Mouse (Mus musculus) WW6 (cell line): ENCODE data around the gene Lingo2.

Source experiments
- DNase-seq: peaks from one replicate; pipeline ENCODE4 v3.0.0-alpha.2; 2013; ENCODE audit warnings: low read depth, low spot score

Lingo2 gene

DNA sequence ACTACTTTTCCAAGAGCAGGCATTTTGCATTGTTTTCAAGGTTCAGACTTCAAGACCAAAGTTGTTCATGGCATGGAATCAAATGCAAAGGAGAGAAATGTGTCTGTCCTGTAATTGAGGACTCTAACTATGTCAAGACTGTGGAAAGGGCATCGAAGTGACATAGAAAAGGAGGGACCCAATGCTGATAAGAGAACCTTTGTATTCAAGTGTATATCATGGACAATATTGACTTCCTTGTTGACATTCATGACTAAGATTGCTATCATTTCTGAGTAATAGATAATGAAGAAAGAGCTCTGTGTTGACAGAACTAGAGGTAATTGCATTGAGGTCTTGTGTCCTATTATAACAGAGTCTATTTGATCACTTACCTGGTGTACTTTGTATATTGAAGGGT, 390.6 kb downstream of the Lingo2 start:
- no peak for DNase-seq

DNA sequence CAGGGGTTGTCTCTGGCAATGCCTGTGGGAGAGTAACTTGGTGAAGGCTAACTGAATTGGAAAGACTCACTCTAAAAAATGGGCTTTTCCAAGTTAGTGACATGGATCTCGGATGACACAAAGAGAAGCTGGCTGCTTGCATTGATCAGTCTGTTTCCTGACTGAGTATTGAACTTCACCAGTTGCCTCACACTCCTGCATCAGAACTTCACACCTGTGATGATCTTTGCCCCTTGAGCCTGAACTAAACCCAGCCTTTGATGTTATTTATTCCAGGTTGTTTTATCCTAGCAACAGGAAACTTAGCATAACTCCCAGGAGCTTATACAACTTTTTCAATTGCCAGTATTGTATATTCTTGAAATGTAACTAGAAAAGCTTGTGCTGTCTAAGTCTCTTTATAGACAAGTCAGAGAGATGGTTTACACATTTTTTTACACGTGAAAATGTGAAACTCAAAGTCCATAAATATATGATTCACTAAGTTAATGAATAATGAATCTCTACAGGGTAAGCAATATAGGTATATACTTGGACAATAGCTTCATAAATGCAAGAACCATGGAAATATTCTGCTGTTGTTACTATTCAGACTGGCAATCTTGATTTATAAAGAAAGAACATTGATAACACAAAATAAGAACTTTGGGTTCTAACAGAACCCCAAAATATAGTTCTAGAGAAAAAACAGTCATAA, 410.7 kb downstream of the Lingo2 start:
- no peak for DNase-seq

DNA sequence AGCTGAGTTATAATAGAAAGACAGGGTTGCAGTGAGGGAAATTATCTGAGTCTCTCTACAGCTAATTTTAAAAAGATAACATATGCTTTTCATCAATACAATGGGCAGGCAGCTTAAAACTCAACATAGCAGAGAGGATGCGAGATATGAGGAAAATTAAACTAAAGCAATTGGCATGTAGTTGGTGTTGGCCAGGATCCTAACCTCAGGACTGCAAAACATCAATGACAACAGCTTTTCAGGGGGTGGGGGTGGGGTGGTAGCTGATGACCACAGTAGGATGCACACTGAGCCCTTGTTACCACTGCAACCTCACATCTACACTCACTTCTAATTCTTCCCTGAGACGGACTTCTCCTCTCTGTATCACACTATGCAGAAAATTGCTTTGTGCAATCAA, 417.7 kb downstream of the Lingo2 start:
- no peak for DNase-seq

DNA sequence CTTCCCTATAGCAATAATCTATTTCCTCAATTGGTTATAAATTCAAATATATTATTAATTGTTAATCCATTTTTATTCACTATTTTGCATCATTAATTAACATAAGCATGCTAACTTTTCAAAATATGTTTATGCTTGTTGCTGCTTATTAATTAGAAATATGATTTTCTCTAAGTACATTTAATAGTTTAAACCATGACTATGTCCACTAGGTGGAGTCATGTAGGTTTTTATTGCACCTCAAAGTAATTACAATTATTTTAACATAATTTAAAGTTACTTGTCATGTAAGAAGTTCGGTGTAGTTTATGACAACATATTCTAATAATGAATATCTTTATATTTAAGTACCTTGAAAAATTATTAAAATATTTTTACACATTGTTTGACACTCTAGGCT, 461.3 kb downstream of the Lingo2 start:
- no peak for DNase-seq

DNA sequence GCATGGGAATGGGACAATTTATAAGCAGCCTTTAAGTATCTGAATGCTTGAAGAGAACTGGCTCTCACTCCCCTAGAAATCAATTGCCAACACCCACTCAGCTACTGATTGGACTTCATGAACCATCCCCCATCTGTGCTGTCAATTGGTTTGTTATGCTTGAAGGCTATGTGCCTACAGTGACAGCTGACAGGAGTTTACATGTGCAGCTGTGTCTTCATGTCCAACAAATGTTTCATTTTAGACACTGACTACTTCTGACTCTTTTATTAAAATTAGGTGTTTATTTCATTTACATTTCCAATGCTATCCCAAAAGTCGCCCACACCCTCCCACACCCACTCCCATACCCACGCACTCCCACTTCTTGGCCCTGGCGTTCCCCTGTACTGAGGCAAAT, 516.3 kb downstream of the Lingo2 start:
- DNase-seq, result no peak

DNA sequence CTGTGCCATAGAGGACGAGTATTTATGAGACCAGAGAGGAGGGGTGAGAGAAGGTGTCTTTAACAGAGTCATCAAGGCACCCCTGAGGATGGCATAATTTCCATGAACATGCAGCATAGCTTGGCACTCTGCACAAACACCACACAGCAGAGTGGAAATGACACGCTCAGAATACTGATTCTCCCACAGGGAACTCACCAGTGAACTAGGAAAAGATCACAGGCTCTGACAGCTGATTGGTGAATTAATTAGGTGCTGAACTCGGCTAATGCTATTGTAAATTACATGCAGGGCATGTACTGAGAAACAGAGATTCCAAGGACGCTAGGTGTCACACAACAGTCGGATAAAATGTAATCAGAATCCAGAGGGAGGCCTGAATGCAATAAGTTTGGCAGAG, 525.4 kb downstream of the Lingo2 start:
- DNase-seq, result no peak

DNA sequence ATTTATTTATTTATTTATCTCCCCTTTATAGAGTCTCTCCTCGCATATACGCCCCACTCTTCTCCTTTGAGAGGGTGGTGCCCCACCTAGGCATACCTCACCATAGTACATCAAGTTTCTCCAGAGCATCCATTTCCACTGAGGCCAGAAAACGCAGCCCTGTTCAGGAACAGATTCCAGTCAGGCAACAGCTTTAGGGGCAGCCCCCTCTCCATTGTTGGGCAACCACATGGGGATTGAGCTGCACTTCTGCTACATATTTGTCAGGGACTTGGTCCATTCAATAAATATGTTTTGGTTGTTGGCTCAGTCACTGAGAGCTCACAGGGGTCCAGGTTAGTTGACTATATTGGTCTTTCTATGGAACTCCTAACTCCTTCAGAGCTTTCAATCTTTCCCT, 544.2 kb downstream of the Lingo2 start:
- DNase-seq, result no peak

DNA sequence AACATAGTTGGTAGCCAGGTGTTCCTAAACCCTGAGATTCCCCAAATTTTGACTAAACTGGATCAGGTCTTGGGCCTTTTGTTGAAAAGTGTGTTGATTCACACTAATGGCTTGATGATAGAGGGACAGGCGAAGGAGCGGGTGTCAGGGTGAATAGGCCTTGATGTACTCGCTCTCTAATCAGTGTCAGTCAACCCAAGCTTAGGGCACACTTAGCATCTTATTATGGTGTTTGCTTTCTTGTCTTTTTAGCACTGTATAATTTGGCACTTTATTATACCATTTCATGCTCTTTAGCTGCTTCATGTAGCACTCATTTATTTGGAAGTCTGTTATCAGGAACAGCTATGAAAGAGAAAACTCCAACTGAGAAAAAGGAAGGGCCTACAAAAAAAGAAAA, 582.6 kb downstream of the Lingo2 start:
- DNase-seq, result no peak

DNA sequence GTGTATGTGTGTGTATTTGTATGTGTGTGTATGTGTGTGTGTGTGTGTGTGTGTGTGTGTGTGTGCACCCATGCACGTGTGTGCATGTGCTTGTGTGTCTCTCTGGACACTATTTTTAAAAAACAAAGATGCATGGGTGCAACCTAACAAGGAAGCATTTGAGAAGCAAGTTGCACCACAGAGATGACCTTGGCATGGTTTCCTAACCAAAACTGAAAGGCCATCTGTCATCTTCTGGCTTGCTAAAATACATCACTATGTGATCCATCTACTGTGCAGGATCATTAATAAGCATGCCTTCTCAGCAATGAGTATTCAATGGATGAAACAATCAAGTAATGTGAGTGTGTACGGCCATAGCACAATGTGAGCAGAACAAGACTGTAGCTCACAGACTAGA, 597.1 kb downstream of the Lingo2 start:
- DNase-seq, result no peak

DNA sequence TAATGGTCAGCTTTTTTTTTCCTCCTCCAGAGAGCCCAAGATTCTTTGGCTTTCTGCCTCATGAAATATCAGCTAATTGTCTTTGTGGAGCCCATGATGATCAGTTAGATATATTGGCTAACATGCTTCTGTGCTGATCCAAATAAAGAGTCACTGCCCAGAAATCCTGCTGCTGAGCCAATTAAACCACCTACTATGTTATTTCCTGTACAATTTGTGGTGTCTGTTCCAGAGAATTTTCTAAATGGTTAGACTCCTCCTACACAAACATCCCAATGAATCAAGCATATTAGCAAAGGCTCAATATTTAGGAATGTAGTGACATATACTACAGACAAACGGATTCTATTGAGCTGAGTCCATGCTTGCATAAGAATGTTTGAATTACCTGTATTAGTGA, 619.8 kb downstream of the Lingo2 start:
- no peak for DNase-seq

DNA sequence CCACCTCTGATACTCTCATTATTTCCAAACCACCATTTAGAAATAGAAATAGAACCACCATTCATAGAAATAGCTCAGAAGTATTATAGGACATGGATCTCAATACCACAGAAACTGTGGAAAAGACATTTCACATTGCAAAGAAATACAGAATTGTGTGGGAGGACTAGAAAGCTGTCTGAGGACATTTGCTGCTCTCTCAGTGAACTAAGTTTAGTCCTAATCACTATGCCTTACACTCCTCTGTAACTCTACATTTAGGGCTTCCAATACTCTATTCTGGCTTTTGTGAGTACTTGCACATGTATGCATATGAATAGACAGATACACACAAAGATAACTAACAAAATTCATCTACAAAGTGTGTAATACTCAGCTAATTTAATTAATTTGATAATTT, 625.9 kb downstream of the Lingo2 start:
- DNase-seq, result no peak

DNA sequence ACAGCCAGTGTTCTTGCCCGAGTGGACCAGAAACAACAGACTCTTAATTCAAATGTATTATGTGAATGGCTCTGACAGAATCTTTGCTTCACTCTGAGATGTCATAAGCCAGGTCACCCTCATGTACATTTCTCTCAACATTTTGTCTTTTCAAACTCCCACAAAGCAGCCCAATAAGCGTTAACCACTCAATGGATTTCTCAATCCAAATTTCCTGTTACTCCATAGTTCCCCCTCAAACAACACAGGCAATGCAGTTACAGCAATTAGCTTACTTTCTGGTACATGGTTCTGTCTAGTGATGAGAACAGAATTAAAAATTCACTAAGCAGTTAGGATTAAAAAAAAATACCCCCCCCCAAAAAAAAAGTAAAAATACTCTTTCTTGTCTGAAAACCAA, 638.5 kb downstream of the Lingo2 start:
- DNase-seq, result no peak

DNA sequence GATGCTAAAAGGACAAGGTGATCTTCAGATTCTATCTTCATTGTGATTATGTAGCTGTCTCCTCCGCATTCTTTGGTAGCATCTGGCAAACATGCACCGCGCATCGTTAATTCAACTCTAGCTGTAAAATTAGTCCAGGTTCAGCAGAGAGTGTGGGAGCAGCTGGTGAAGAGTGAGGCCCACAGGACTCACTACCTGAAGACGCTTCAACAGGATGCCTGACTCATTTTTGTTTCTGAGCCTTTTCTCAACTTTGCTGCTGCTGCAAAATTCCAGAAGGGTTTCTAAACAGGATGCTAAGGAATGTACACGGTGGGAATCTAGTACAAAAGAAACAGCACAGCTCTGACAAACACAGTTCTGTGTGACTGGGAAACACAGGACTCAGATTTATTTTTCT, 640.1 kb downstream of the Lingo2 start:
- no peak for DNase-seq

DNA sequence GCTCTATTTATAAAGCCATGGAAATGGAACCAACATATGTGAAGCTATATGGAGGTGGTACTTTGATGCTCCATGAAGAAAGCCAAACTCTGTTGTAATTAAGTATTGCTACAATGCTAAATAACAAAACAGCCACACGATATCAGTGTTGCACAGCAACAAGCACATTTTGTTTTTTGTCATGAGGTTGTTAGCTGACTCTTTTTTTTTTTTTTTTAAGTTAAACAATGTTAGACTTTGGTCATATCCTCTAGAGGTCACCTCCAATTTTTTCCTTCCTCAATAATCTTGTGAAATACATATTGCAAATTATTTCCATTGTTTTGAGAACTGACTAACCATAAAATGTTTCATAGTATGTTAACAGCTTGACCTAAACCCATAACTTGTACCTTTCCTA, 646.3 kb downstream of the Lingo2 start:
- DNase-seq, result no peak

DNA sequence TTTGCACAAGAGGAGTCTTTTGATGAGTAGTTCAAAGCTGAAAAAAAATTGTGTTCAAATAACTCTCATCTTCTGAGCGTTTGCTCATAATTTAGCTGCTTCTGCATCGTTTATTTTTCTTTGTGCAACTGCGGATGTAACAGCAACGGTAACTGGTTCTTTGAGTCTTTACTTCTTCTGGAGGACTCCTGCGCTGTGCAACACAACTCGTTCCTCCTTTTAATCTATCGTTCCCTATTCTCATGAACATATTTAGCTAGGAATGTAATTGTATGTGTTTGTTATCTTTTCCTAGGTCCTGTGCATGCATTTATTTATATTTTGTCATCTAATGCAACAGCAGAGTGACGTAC, 661.9 kb downstream of the Lingo2 start:
- no peak for DNase-seq

DNA sequence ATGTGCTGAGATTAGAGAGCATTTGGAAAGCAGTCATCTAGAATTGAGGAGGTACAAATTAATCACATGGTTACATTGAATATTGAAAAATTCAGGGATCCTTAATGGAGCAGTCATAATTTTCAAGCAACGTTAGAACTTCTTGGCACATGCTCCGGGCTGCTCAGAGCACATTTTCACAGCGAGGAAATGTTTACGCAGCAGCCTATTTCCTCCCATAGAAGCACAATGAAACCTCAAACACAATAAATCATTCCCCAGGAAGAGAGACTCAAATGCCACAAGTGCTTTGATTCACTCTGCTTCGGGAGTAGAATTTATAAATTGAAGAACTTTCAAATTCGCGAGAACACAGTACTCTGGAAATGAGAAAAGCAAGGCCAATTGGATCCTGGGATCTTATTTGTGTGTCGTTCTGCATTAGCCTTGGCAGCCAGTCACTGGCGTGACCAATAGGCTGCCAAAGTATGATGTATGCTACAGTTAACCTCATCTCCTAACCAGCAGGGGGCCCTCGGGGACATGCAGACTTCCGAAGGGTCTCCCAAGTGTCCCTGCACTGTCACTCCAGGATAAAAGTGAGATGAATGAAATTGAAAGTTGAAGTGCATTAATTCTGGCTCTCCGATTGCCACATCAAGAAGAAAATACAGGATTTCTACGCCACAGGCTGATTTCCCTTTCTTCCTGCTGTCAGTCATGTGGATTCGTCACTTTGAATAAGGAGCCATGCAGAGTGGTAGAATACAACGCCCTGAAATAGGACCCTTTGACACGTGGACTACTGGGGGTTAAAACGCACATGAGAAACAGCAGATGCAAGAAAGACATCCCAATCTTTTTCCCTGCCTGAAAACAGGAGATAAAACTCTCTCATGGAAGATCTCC, 662.5 kb downstream of the Lingo2 start:
- DNase-seq, result peak; percentile 9

DNA sequence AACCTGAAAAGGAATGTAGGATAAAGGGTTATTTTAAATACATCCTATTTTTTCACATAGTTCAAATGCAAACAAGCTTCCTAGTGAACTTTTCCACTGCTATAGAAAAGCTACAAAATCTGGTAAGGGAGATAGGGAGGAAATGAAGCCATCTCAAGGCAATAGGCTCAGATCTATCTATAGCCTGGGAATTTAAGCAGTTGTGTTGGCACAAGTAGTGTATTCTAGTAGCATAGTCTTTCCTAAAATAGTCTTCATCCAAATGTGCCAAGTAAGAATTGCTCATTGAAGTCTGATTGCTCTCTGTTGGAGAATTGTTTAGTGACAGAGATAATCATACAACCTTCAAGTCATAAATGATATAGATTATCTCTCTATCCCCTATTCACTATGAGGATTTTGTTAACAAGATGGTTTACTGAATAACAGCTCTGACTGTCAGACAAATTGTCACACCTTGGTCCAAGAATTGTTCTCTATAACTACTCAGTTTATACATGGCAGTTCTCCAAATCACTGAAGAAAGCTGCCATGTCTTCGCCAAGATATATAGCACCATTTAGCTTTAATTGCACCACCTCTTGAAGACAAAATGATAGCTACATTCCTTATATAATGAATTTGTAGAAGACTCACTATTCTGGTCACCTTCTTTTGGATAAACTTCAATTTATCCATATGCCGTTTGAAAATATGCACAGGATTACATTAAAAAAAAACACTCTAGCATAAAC, 688.9 kb downstream of the Lingo2 start:
- no peak for DNase-seq

DNA sequence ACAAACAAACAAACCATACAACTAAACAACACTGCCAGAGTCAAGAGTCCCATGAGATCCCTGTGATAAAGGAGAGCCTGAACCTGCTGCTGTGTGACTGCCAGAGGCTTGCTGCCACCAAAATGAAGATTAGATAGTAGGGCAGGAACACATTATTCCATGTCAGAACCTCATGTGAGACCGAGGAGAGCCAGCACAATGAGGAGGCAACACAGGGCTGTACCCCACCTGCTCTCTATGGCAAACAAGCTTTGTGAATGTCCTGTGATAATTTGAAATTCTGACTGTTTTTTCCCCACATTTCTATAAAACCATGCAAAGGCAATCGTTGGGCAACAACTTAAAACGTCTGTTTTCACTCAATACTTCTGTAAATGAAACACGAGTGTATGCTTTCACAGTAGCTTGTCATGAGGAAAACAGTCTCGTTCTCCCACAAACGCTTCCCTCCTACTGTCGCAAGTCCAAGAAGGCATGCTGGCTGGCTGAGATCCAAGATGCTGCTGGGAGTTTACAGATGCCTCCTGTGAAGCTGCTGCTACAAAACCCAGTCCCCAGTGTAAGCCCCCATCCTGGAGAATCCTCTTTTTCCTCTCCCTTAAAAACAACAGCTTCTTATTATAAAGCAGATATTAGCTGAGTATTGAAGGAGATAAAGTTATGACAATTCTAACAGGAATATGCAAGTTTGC, 765.2 kb downstream of the Lingo2 start:
- no peak for DNase-seq

DNA sequence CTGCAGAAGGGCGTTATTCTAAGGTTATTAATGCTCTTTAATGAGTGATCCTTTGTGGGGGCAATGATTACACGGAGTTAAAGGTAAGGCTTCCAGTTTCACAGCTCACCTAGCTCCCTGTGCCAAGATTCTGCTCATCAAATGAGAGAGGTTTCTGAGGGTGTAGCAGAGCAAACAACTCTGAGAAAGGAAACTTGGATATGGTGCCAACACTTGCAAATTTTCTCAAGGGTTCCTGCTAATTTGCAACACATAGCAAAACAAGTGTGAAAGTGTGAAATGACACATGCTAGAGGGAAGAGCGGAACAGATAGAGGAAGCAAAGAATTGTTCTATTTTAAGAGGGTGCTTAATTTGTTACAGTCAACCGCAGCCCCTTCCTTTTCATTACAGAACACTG, 767.9 kb downstream of the Lingo2 start:
- no peak for DNase-seq

DNA sequence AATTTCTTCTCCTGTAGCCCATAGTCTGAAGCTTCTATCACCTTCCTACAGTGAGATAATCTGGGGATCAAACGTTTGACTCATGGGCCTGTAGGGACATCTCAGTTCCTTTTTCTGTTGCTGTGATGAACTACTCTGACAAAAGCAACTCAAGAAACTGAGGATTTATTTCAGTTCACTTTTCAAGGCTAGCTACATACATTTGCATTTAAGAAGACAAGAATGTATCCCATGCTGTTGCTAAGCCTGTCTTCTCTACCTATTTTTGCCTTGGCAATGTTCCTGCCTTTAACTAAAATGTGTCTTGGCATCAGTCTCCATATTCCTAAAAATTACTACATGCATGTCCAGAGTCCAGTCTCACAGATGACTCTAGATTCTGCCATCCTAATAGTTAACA, 781.4 kb downstream of the Lingo2 start:
- DNase-seq, result no peak

DNA sequence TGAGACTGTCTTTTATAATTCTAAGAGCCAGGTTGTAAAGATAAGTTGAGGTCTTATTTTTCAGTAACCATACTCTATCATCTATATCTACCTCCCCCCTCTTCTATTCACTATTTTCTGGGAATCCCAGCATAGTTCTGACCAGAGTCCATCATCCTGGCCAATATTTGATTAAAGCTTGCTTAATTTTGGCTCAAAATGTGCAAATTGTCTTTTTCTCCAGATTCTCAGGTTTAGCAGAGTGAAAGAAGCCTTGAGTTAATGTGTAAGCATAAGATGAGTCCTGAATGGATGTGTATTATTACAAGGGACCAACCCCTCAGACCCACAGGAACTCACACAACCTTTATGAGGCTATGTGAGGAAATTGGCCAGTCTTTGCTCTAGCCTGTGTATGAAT, 820.2 kb downstream of the Lingo2 start:
- no peak for DNase-seq

DNA sequence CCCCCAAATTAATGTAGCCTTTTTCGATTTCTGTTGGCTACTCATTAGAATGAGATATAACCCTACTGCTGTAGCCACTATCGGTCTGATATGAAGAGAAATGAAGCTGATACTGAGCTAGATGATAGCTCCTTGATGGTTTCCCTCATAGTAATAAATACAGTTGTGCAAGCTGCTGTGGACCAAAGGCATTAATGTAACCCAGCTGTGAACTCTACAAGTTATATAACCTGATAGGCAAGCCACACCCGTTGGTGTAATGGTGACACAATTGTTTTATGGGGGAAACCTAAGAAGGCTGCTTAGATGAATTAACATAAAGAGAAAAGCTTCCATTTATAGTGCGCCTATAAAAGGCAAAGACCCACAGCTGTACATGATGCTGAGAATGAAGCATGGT, 856.1 kb downstream of the Lingo2 start:
- no peak for DNase-seq
